Mouse (Mus musculus) cerebellum, adult 2 months (tissue): ENCODE data around the gene Trp63.

ENCODE experiments used
- CTCF ChIP-seq: fragments of 200-500 bp; IDR thresholded peaks from 2 replicates; pipeline ENCODE4 v1.5.1; 2011; ENCODE audit warnings: low read depth, mild to moderate bottlenecking, control low read depth, low read length, moderate library complexity, borderline replicate concordance; ENCODE audit not compliant: insufficient read depth
- POLR2A ChIP-seq: fragments of 200-500 bp; IDR thresholded peaks from 2 replicates; pipeline ENCODE4 v1.6.1; 2011; ENCODE audit warnings: low read length, control low read depth, borderline replicate concordance; ENCODE audit not compliant: insufficient read depth

GRCm38 (mm10) chr16:25832576-25832975, 149.0 kb downstream of the Trp63 start:
- no peak for TF ChIP-seq POLR2A
- TF ChIP-seq CTCF, result no peak
